Comparison of ENCODE assay signal across 9 mouse cellular contexts in the genomic region with DNA sequence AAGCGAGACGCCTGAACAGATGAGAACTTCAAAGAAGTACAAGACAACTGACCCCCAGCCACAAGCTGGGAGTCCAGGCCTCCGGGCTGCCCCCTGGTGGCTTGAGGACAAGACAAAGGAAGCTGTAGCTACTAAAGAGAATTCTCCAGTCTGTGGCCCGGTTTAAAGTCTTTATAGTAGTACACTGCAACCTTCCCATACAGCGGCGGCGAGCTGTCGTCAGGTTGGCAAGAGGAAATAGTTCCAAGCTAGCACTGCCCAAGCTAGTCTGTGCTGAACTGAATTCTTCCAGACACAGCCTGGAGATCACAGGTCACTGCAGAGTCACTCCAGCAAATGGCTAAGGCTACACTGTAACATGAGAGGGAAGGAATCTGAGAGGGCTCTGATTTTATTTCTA. TPM values are rescaled to one million over a fixed set of nuclear protein-coding genes. Genes with fewer than 3 reads are reported as not detected.
A peak's percentile ranks its signal among the peaks of the same experiment; 100 is the strongest.
DNase-seq lines count a peak whose midpoint lies in the region; ATAC-seq and TF ChIP-seq lines count a peak whose summit lies in the region.
"Had no signal": no experiment of that assay in that cellular context is flagged by ENCODE, and none has a peak within 500 bp of the region (broad histone marks: within the 10 kb centered on the region; RNA-seq: fewer than 3 reads in every experiment).

No protein-coding gene starts in this region.

- H3K4me1 ChIP-seq in embryonic facial prominence, embryonic 15.5 days: peaks cover 31% of the 10 kb centered on the region
- H3K4me1 ChIP-seq in hindbrain, embryonic 15.5 days (replicated peaks): no peaks in the 10 kb centered on the region
- H3K4me1 ChIP-seq in limb, embryonic 14.5 days (ENCODE audit: control insufficient read depth, insufficient read depth, low read length): peaks cover 11% of the 10 kb centered on the region

- H3K27me3 ChIP-seq in embryonic facial prominence, embryonic 15.5 days: no peaks in the 10 kb centered on the region
- no peaks in the 10 kb centered on the region for H3K27me3 ChIP-seq in hindbrain, embryonic 15.5 days
- H3K27me3 ChIP-seq in limb, embryonic 14.5 days (ENCODE audit: control insufficient read depth, insufficient read depth, low read length): no peaks in the 10 kb centered on the region

- no peak overlapping the region for H3K9ac ChIP-seq in embryonic facial prominence, embryonic 15.5 days
- no peak overlapping the region for H3K9ac ChIP-seq in hindbrain, embryonic 15.5 days
- no peak overlapping the region for H3K9ac ChIP-seq in limb, embryonic 14.5 days (ENCODE audit: low read depth, low read length, severe bottlenecking)

- H3K9me3 ChIP-seq in embryonic facial prominence, embryonic 15.5 days (replicated peaks): no peaks in the 10 kb centered on the region
- H3K9me3 ChIP-seq in hindbrain, embryonic 15.5 days: no peaks in the 10 kb centered on the region
- no peaks in the 10 kb centered on the region for H3K9me3 ChIP-seq in limb, embryonic 14.5 days (ENCODE audit: control insufficient read depth, low read length)

- WGBS in embryonic facial prominence, embryonic 15.5 days: 24% methylated on average over 8 of the region's 8 CpGs
- 51% methylated on average over 8 of the region's 8 CpGs for WGBS in hindbrain, embryonic 15.5 days
- 34% methylated on average over 8 of the region's 8 CpGs for WGBS in limb, embryonic 14.5 days

- peak overlapping the region; percentile 18 for H3K27ac ChIP-seq in embryonic facial prominence, embryonic 15.5 days (replicated peaks)
- H3K27ac ChIP-seq in hindbrain, embryonic 15.5 days (replicated peaks): no peak overlapping the region
- no peak overlapping the region for H3K27ac ChIP-seq in limb, embryonic 14.5 days (replicated peaks; ENCODE audit: low read depth, low read length)
- H3K27ac ChIP-seq: macrophage had no signal

- DNase-seq in layer of hippocampus, adult 11-12 months (ENCODE audit: low spot score): peak; percentile 54
- DNase-seq in layer of hippocampus, adult 9-10 months (ENCODE audit: low spot score): no peak
- peak; percentile 75 for DNase-seq in ZHBTc4 (ENCODE audit: low read depth, low spot score)
- DNase-seq in limb, embryonic 14.5 days (ENCODE audit: low spot score): peak; percentile 59
- peak; percentile 61 for DNase-seq in ovary, postnatal 36 days (ENCODE audit: low spot score)
- no peak for DNase-seq in T-cell, adult 2 months (ENCODE audit: low spot score)

- H3K4me3 ChIP-seq in embryonic facial prominence, embryonic 15.5 days (replicated peaks): no peak overlapping the region
- H3K4me3 ChIP-seq in hindbrain, embryonic 15.5 days: no peak overlapping the region
- no peak overlapping the region for H3K4me3 ChIP-seq in limb, embryonic 14.5 days (replicated peaks; ENCODE audit: low read length)

- TF ChIP-seq POLR2A in limb, embryonic 14.5 days (IDR thresholded peaks at IDR 0.05; ENCODE audit: borderline replicate concordance, extremely low read depth, insufficient read depth, insufficient read length): no peak

- peak; percentile 68; the same call in 1 of the 2 replicates for ATAC-seq in embryonic facial prominence, embryonic 15.5 days (ENCODE audit: insufficient number of reproducible peaks, low FRiP score, low TSS enrichment, low read depth)
- ATAC-seq in hindbrain, embryonic 15.5 days (ENCODE audit: low FRiP score, low read depth): peak; percentile 38; the same call in 1 of the 2 replicates
- peak; percentile 73; the same call in 1 of the 2 replicates for ATAC-seq in limb, embryonic 14.5 days (ENCODE audit: low FRiP score, low read depth)

- no peak overlapping the region for H3K4me2 ChIP-seq in embryonic facial prominence, embryonic 15.5 days (replicated peaks)
- no peak overlapping the region for H3K4me2 ChIP-seq in hindbrain, embryonic 15.5 days
- no peak overlapping the region for H3K4me2 ChIP-seq in limb, embryonic 14.5 days (replicated peaks; ENCODE audit: low read depth, low read length, severe bottlenecking)

- H3K36me3 ChIP-seq in embryonic facial prominence, embryonic 15.5 days: peaks cover 60% of the 10 kb centered on the region
- H3K36me3 ChIP-seq in hindbrain, embryonic 15.5 days: peaks cover 59% of the 10 kb centered on the region
- H3K36me3 ChIP-seq in limb, embryonic 14.5 days (ENCODE audit: control insufficient read depth, insufficient read depth, low read length): peaks cover 86% of the 10 kb centered on the region

RNA-seq across cellular contexts. Expression of gene Dicer1, which starts 52.0 kb away (rescaled TPM):
- polyA plus RNA-seq in embryonic facial prominence, embryonic 15.5 days (2015; fragmentation: Nextera tagmentation; extraction: Ambion mirVana): 30.7 and 32.8 TPM in 2 replicates
- 36.0 and 38.2 TPM in 2 replicates for polyA plus RNA-seq in hindbrain, embryonic 15.5 days (2015; fragmentation: Nextera tagmentation; extraction: Ambion mirVana)
- 28.7 and 30.4 TPM in 2 replicates for polyA plus RNA-seq in limb, embryonic 14.5 days (2012; rRNA removed)
- polyA plus RNA-seq in limb, embryonic 14.5 days (2014; fragmentation: Nextera tagmentation; extraction: Ambion mirVana): 19.9 and 22.2 TPM in 2 replicates

Comparison
In these comparisons a context has a peak if more than half of its experiments do, and no peak if none do; other contexts are left out.
1. DNase-seq: peak in layer of hippocampus, adult 11-12 months (single experiment), ZHBTc4 (single experiment), limb, embryonic 14.5 days (single experiment) and ovary, postnatal 36 days (single experiment); none in layer of hippocampus, adult 9-10 months (single experiment) and T-cell, adult 2 months (single experiment).
2. Peak in every context shown above with its lines, with median percentiles within 50 percentile points of each other: ATAC-seq.